Mouse (Mus musculus): ENCODE results near the gene Efcab11. TPM values are rescaled to one million over a fixed set of nuclear protein-coding genes. Genes with fewer than 3 reads are reported as not detected.

The Efcab11 gene
- polyA plus RNA-seq, 1 experiment = 2.4 TPM

DNA sequence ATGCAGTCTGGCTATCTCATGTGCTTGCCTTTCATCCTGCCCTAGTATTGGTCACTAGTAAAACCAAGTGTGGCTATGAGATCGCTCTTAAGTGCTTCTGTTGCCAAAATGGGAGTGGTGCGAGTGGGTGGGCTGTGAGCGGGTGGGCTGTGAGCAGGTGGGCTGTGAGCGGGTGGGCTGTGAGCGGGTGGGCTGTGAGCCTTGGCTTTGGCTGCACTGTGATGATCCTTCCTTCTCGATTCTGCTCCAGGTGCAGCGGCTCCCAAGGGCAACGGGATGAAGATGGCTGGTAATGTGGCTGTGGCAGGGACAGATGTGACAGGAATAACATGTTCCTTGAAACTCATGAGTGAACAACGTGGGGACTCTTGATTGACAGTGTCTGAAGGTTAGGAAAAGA, 128.0 kb downstream of the Efcab11 start:
- H3K4me3 ChIP-seq (ENCODE audit: control insufficient read depth, insufficient read depth, low read length) = no peak overlapping the region
- no peaks in the 10 kb centered on the region; the same call in 1 of the 2 replicates for H3K4me1 ChIP-seq (replicated peaks; ENCODE audit: control insufficient read depth, insufficient read depth, low read length)
- WGBS = 97% methylated on average over 9 of the region's 9 CpGs
- DNase-seq = no peak
- no peaks in the 10 kb centered on the region for H3K36me3 ChIP-seq (ENCODE audit: control insufficient read depth, insufficient read depth, low read length)
- TF ChIP-seq POLR2A (IDR thresholded peaks at IDR 0.05; ENCODE audit: control insufficient read depth, extremely low read depth, insufficient read depth, low read length, poor library complexity) (no peak), CTCF (IDR thresholded peaks at IDR 0.05; ENCODE audit: borderline replicate concordance, control insufficient read depth, extremely low read depth, insufficient read depth, low read length, poor library complexity) (no peak)
- H3K27me3 ChIP-seq (ENCODE audit: control insufficient read depth, insufficient read depth, low read length) = no peaks in the 10 kb centered on the region
- no peak overlapping the region for H3K27ac ChIP-seq (ENCODE audit: control insufficient read depth, insufficient read depth, low read length)

DNA sequence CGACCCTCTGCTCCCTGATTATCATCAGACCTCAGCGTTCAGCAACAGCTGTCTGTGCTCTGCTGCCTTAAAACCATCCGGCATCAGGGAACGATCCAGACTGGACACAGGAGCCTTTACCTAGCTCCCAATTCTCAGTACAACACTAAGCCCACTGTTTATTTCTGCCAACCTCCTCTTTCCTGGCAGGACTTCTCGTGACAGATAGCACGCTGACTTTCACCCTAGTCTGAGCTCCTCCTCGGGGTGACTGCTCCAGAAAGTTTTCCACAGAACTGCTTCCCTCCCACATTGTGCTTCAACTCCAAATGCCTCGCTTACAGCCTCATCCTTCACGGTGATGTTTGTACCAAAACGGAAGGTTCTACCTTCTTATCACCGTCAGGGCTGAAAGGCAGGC, 131.3 kb downstream of the Efcab11 start:
- 95% methylated on average over 11 of the region's 11 CpGs for WGBS
- TF ChIP-seq CTCF (IDR thresholded peaks at IDR 0.05; ENCODE audit: borderline replicate concordance, control insufficient read depth, extremely low read depth, insufficient read depth, low read length, poor library complexity) (no peak), POLR2A (IDR thresholded peaks at IDR 0.05; ENCODE audit: control insufficient read depth, extremely low read depth, insufficient read depth, low read length, poor library complexity) (no peak)
- DNase-seq = no peak
- Histone ChIP-seq H3K27ac (ENCODE audit: control insufficient read depth, insufficient read depth, low read length) (no peak overlapping the region), H3K4me3 (ENCODE audit: control insufficient read depth, insufficient read depth, low read length) (no peak overlapping the region), H3K4me1 (replicated peaks; ENCODE audit: control insufficient read depth, insufficient read depth, low read length) (no peaks in the 10 kb centered on the region; the same call in 1 of the 2 replicates), H3K36me3 (ENCODE audit: control insufficient read depth, insufficient read depth, low read length) (no peaks in the 10 kb centered on the region), H3K27me3 (ENCODE audit: control insufficient read depth, insufficient read depth, low read length) (no peaks in the 10 kb centered on the region)

DNA sequence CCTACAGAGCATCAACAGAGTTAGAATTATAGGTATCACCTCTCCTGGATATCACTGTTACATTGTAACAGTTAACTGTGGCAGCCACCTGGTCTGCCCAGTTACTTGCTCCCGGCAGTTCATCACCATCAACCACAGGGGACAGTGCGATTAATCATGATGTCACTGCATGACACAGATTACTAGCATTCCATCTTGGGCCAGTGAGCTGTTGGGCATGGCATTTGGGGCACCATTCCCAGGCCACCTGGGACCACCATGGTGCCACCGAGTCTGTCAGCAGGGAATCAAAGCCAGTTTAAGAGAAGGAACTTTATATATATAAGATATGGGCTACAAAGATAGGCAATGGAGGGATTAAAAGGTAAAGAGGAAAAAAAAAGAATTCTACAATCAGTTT, 134.8 kb downstream of the Efcab11 start:
- TF ChIP-seq POLR2A (IDR thresholded peaks at IDR 0.05; ENCODE audit: control insufficient read depth, extremely low read depth, insufficient read depth, low read length, poor library complexity) (no peak), CTCF (IDR thresholded peaks at IDR 0.05; ENCODE audit: borderline replicate concordance, control insufficient read depth, extremely low read depth, insufficient read depth, low read length, poor library complexity) (no peak)
- 95% methylated on average over 3 of the region's 3 CpGs for WGBS
- no peaks in the 10 kb centered on the region for H3K36me3 ChIP-seq (ENCODE audit: control insufficient read depth, insufficient read depth, low read length)
- H3K27ac ChIP-seq (ENCODE audit: control insufficient read depth, insufficient read depth, low read length) = no peak overlapping the region
- no peak for DNase-seq
- no peaks in the 10 kb centered on the region for H3K4me1 ChIP-seq (replicated peaks; ENCODE audit: control insufficient read depth, insufficient read depth, low read length)
- H3K27me3 ChIP-seq (ENCODE audit: control insufficient read depth, insufficient read depth, low read length) = no peaks in the 10 kb centered on the region
- no peak overlapping the region for H3K4me3 ChIP-seq (ENCODE audit: control insufficient read depth, insufficient read depth, low read length)

DNA sequence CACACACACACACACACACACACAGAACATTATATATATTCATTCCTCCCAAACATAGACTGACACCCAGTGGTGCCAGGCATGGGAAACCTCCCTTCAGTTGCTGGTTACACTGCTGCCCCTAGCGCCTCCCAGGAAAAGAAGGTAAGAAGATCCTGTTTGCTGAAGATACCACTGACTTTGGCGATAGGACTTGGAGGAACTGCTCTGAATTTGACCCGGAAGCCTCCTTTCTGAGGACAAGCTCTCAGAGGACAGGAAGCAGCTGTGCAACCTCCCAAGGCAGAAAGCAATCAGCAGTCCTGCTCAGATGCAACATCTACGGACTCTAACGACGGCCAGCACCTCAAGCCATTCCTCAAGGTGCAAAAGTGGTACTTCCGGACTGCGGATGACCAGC, 142.6 kb downstream of the Efcab11 start:
- H3K27ac ChIP-seq (ENCODE audit: control insufficient read depth, insufficient read depth, low read length) = peak overlapping the region; percentile 43; the same call in 1 of the 2 replicates
- H3K27me3 ChIP-seq (ENCODE audit: control insufficient read depth, insufficient read depth, low read length) = no peaks in the 10 kb centered on the region
- no peak overlapping the region for H3K4me3 ChIP-seq (ENCODE audit: control insufficient read depth, insufficient read depth, low read length)
- TF ChIP-seq POLR2A (IDR thresholded peaks at IDR 0.05; ENCODE audit: control insufficient read depth, extremely low read depth, insufficient read depth, low read length, poor library complexity) (no peak), CTCF (IDR thresholded peaks at IDR 0.05; ENCODE audit: borderline replicate concordance, control insufficient read depth, extremely low read depth, insufficient read depth, low read length, poor library complexity) (no peak)
- H3K36me3 ChIP-seq (ENCODE audit: control insufficient read depth, insufficient read depth, low read length) = no peaks in the 10 kb centered on the region
- peak; percentile 25 for DNase-seq
- peaks cover 5% of the 10 kb centered on the region for H3K4me1 ChIP-seq (replicated peaks; ENCODE audit: control insufficient read depth, insufficient read depth, low read length)
- 26% methylated on average over 8 of the region's 8 CpGs for WGBS

DNA sequence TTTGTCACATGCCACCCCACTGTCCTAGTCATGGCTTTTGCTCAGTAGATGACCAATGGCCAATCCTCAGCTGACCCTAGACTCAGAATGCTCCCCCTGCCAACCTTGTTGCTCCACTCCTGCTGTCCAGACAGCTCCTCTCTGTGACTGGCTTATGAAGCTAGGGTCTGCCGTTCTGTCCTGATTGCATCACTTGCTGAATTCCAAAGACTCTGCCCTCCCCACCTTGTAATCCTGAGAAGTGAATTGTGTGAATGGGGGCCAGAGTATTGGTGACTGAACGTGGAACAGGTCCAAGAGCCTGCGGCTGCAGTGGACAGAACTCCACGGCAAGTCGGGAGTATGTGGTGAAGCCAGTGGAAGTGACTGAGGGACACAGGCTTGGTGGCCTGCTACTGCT, 145.0 kb downstream of the Efcab11 start:
- no peak for DNase-seq
- H3K4me3 ChIP-seq (ENCODE audit: control insufficient read depth, insufficient read depth, low read length) = no peak overlapping the region
- no peak for TF ChIP-seq POLR2A (IDR thresholded peaks at IDR 0.05; ENCODE audit: control insufficient read depth, extremely low read depth, insufficient read depth, low read length, poor library complexity)
- no peak overlapping the region for H3K27ac ChIP-seq (ENCODE audit: control insufficient read depth, insufficient read depth, low read length)
- no peaks in the 10 kb centered on the region for H3K27me3 ChIP-seq (ENCODE audit: control insufficient read depth, insufficient read depth, low read length)
- no peaks in the 10 kb centered on the region for H3K36me3 ChIP-seq (ENCODE audit: control insufficient read depth, insufficient read depth, low read length)
- peaks cover 5% of the 10 kb centered on the region for H3K4me1 ChIP-seq (replicated peaks; ENCODE audit: control insufficient read depth, insufficient read depth, low read length)
- 95% methylated on average over 5 of the region's 5 CpGs for WGBS

DNA sequence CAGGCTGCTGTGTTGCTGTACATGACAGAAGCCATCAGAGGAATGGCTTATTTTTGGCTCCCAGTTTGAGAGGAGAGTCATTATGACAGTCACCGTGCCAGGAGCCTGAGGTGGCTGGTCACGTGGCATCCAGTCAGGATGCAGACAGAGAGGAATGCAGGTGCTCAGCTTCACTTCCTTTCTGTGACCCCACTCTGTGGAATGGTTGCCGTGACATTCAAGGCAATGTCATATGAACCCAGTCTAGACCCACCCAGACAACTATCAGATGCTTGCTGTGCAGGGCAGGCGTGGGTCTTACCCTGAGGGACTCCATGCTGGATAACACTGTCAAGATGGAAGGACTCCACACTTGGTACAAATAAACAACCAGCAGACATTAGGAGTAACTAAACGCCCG, 146.0 kb downstream of the Efcab11 start:
- 73% methylated on average over 6 of the region's 6 CpGs for WGBS
- DNase-seq = no peak
- no peaks in the 10 kb centered on the region for H3K36me3 ChIP-seq (ENCODE audit: control insufficient read depth, insufficient read depth, low read length)
- H3K27me3 ChIP-seq (ENCODE audit: control insufficient read depth, insufficient read depth, low read length) = no peaks in the 10 kb centered on the region
- H3K4me3 ChIP-seq (ENCODE audit: control insufficient read depth, insufficient read depth, low read length) = no peak overlapping the region
- H3K27ac ChIP-seq (ENCODE audit: control insufficient read depth, insufficient read depth, low read length) = no peak overlapping the region
- peaks cover 5% of the 10 kb centered on the region for H3K4me1 ChIP-seq (replicated peaks; ENCODE audit: control insufficient read depth, insufficient read depth, low read length)
- TF ChIP-seq CTCF (IDR thresholded peaks at IDR 0.05; ENCODE audit: borderline replicate concordance, control insufficient read depth, extremely low read depth, insufficient read depth, low read length, poor library complexity) (no peak), POLR2A (IDR thresholded peaks at IDR 0.05; ENCODE audit: control insufficient read depth, extremely low read depth, insufficient read depth, low read length, poor library complexity) (no peak)

DNA sequence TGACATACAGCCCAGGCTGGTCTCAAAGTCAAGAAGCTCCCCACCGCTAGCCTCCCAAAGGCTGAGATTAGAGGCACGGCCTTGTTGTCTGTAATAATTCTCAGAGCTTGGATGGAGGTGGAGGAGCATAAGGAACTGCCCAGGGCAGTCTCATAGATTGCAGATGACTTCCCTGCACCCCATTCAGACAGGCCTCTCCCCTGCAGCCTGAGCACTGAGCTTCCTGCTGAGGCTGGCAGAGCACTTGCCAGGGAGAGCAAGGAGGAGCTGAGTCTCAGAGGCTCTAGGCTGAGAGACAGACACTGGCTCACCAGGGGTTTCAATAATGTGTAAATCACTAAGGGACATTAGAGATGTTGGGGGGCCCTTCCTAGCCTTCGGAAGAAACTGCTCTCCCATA, 147.3 kb downstream of the Efcab11 start:
- TF ChIP-seq CTCF (IDR thresholded peaks at IDR 0.05; ENCODE audit: borderline replicate concordance, control insufficient read depth, extremely low read depth, insufficient read depth, low read length, poor library complexity) (no peak), POLR2A (IDR thresholded peaks at IDR 0.05; ENCODE audit: control insufficient read depth, extremely low read depth, insufficient read depth, low read length, poor library complexity) (no peak)
- peaks cover 5% of the 10 kb centered on the region for H3K4me1 ChIP-seq (replicated peaks; ENCODE audit: control insufficient read depth, insufficient read depth, low read length)
- H3K4me3 ChIP-seq (ENCODE audit: control insufficient read depth, insufficient read depth, low read length) = no peak overlapping the region
- no peak for DNase-seq
- H3K27me3 ChIP-seq (ENCODE audit: control insufficient read depth, insufficient read depth, low read length) = no peaks in the 10 kb centered on the region
- 97% methylated on average over 3 of the region's 3 CpGs for WGBS
- no peaks in the 10 kb centered on the region for H3K36me3 ChIP-seq (ENCODE audit: control insufficient read depth, insufficient read depth, low read length)
- H3K27ac ChIP-seq (ENCODE audit: control insufficient read depth, insufficient read depth, low read length) = no peak overlapping the region
